8 mouse cellular contexts compared by ENCODE assay signal in genomic region chr11:116078221-116078620, GRCm38 (mm10). TPM values are rescaled to one million over a fixed set of nuclear protein-coding genes. Genes with fewer than 3 reads are reported as not detected.
DNase-seq lines count a peak whose midpoint lies in the region; ATAC-seq and TF ChIP-seq lines count a peak whose summit lies in the region.

No protein-coding gene starts in this region.

- H3K9me3 ChIP-seq in liver, embryonic 11.5 days (ENCODE audit: control insufficient read depth, low read length): no peaks in the 10 kb centered on the region
- no peaks in the 10 kb centered on the region for H3K9me3 ChIP-seq in midbrain, embryonic 16.5 days (replicated peaks; ENCODE audit: control insufficient read depth, low read length, poor library complexity, severe bottlenecking)

- H3K36me3 ChIP-seq in liver, embryonic 11.5 days (ENCODE audit: control insufficient read depth, insufficient read depth, low read length): peaks cover 26% of the 10 kb centered on the region
- peaks cover 11% of the 10 kb centered on the region; the same call in 1 of the 2 replicates for H3K36me3 ChIP-seq in midbrain, embryonic 16.5 days (ENCODE audit: control insufficient read depth, insufficient read depth, low read length)

- no peaks in the 10 kb centered on the region for H3K27me3 ChIP-seq in liver, embryonic 11.5 days (replicated peaks; ENCODE audit: control insufficient read depth, insufficient read depth, low read length)
- no peaks in the 10 kb centered on the region for H3K27me3 ChIP-seq in midbrain, embryonic 16.5 days (ENCODE audit: control insufficient read depth, insufficient read depth, low read depth, low read length)

- intact Hi-C loops in left cerebral cortex, adult 2 months (cut with DNase I): loop anchor here (2.0 kb wide), 1 partner anchor 15 kb away; no protein-coding TSS in a partner anchor

- peak overlapping the region; percentile 96 for H3K4me2 ChIP-seq in liver, embryonic 11.5 days
- H3K4me2 ChIP-seq in midbrain, embryonic 16.5 days (ENCODE audit: low read length): peak overlapping the region; percentile 47

- peaks cover 55% of the 10 kb centered on the region for H3K4me1 ChIP-seq in liver, embryonic 11.5 days (replicated peaks; ENCODE audit: control insufficient read depth, insufficient read depth, low read length)
- H3K4me1 ChIP-seq in midbrain, embryonic 16.5 days (ENCODE audit: control insufficient read depth, insufficient read depth, low read length): no peaks in the 10 kb centered on the region

- DNase-seq in left cerebral cortex, adult 2 months (ENCODE audit: extremely low spot score in 1 of 2, low spot score in 2 of 2): no peak
- DNase-seq in left cerebral cortex, adult 9 months (ENCODE audit: low spot score in 2 of 2): no peak
- DNase-seq in embryo, embryonic 11 days: peak; percentile 66
- DNase-seq in liver, embryonic 11.5 days (ENCODE audit: low spot score): peak; percentile 73
- DNase-seq in thymus, adult 18-20 months: peak; percentile 88 to 90
- no peak for DNase-seq in left cerebral cortex, adult 8-10 months (ENCODE audit: low spot score in 2 of 2)

- H3K27ac ChIP-seq in left cerebral cortex, adult 2 months: peak overlapping the region; percentile 85
- H3K27ac ChIP-seq in liver, embryonic 11.5 days (ENCODE audit: low read depth, low read length): peak overlapping the region; percentile 100
- H3K27ac ChIP-seq in midbrain, embryonic 16.5 days (ENCODE audit: low read length): no peak overlapping the region

- H3K4me3 ChIP-seq in left cerebral cortex, adult 2 months: no peak overlapping the region
- peak overlapping the region; percentile 68 for H3K4me3 ChIP-seq in liver, embryonic 11.5 days (ENCODE audit: low read depth, low read length)
- peak overlapping the region; percentile 13; the same call in 1 of the 2 replicates for H3K4me3 ChIP-seq in midbrain, embryonic 16.5 days (ENCODE audit: low read depth, low read length)

- peak; percentile 60 to 65 for ATAC-seq in hematopoietic stem cell, adult 5-6 weeks (replicated peaks in 1 of 2; ENCODE audit: insufficient read depth in 1 of 2, low FRiP score in 2 of 2, low TSS enrichment in 1 of 2, low read depth in 1 of 2, poor library complexity in 2 of 2, severe bottlenecking in 2 of 2)
- ATAC-seq in liver, embryonic 11.5 days (replicated peaks; ENCODE audit: low FRiP score): peak; percentile 37
- no peak for ATAC-seq in midbrain, embryonic 16.5 days

- WGBS in liver, embryonic 11.5 days: 8% methylated on average over 16 of the region's 16 CpGs
- WGBS in midbrain, embryonic 16.5 days: 5% methylated on average over 16 of the region's 16 CpGs

- TF ChIP-seq CTCF in left cerebral cortex, adult 2 months (IDR thresholded peaks at IDR 0.05): no peak

- peak overlapping the region; percentile 94 for H3K9ac ChIP-seq in liver, embryonic 11.5 days (ENCODE audit: low read depth, low read length)
- peak overlapping the region; percentile 60 for H3K9ac ChIP-seq in midbrain, embryonic 16.5 days (ENCODE audit: low read depth, low read length)

RNA-seq across cellular contexts. Expression of gene Unc13d, which starts 0.5 kb away (rescaled TPM):
- 1 to 10 TPM; 1.5 to 2.0 TPM for total RNA-seq in left cerebral cortex, adult 2 months (2021)
- 33.5 and 42.0 TPM in 2 replicates for total RNA-seq in hematopoietic stem cell, adult 5-6 weeks (2017)
- 44.8 and 45.3 TPM in 2 replicates for polyA plus RNA-seq in liver, embryonic 11.5 days (2014; fragmentation: Nextera tagmentation; extraction: Ambion mirVana)
- 0.78 and 0.93 TPM in 2 replicates for polyA plus RNA-seq in midbrain, embryonic 16.5 days (2015; fragmentation: Nextera tagmentation; extraction: Ambion mirVana)
- 1 to 10 TPM; 1.2 to 4.1 (median 1.7) TPM for total RNA-seq in left cerebral cortex, adult 8-10 months (2022)

RNA-seq across cellular contexts. Expression of gene Wbp2, which starts 8.6 kb away (rescaled TPM):
- 100 to 1,000 TPM; 387 to 414 TPM for total RNA-seq in left cerebral cortex, adult 2 months (2021)
- total RNA-seq in hematopoietic stem cell, adult 5-6 weeks (2017): 38.6 and 44.8 TPM in 2 replicates
- 98.8 and 105 TPM in 2 replicates for polyA plus RNA-seq in liver, embryonic 11.5 days (2014; fragmentation: Nextera tagmentation; extraction: Ambion mirVana)
- polyA plus RNA-seq in midbrain, embryonic 16.5 days (2015; fragmentation: Nextera tagmentation; extraction: Ambion mirVana): 159 and 206 TPM in 2 replicates
- total RNA-seq in left cerebral cortex, adult 8-10 months (2022): 100 to 1,000 TPM; 414 to 460 (median 438) TPM

RNA-seq across cellular contexts. Expression of gene Unk, which starts 48.1 kb away (rescaled TPM):
- 10 to 100 TPM; 22.7 to 24.6 TPM for total RNA-seq in left cerebral cortex, adult 2 months (2021)
- total RNA-seq in hematopoietic stem cell, adult 5-6 weeks (2017): 19.1 and 19.9 TPM in 2 replicates
- 28.9 and 34.1 TPM in 2 replicates for polyA plus RNA-seq in liver, embryonic 11.5 days (2014; fragmentation: Nextera tagmentation; extraction: Ambion mirVana)
- polyA plus RNA-seq in midbrain, embryonic 16.5 days (2015; fragmentation: Nextera tagmentation; extraction: Ambion mirVana): 36.4 and 36.6 TPM in 2 replicates
- 10 to 100 TPM; 23.4 to 27.7 (median 25.0) TPM for total RNA-seq in left cerebral cortex, adult 8-10 months (2022)

RNA-seq across cellular contexts. Expression of gene Trim47, which starts 48.8 kb away (rescaled TPM):
- 1 to 10 TPM; 5.2 to 8.0 TPM for total RNA-seq in left cerebral cortex, adult 2 months (2021)
- 18.2 and 21.3 TPM in 2 replicates for total RNA-seq in hematopoietic stem cell, adult 5-6 weeks (2017)
- 6.3 and 6.6 TPM in 2 replicates for polyA plus RNA-seq in liver, embryonic 11.5 days (2014; fragmentation: Nextera tagmentation; extraction: Ambion mirVana)
- 9.5 and 12.7 TPM in 2 replicates for polyA plus RNA-seq in midbrain, embryonic 16.5 days (2015; fragmentation: Nextera tagmentation; extraction: Ambion mirVana)
- total RNA-seq in left cerebral cortex, adult 8-10 months (2022): 1 to 10 TPM; 5.6 to 8.1 (median 7.0) TPM

RNA-seq across cellular contexts. Expression of gene H3f3b, which starts 50.5 kb away (rescaled TPM):
- total RNA-seq in left cerebral cortex, adult 2 months (2021): 100 to 1,000 TPM; 247 to 254 TPM
- 997 and 1,138 TPM in 2 replicates for total RNA-seq in hematopoietic stem cell, adult 5-6 weeks (2017)
- polyA plus RNA-seq in liver, embryonic 11.5 days (2014; fragmentation: Nextera tagmentation; extraction: Ambion mirVana): 1,141 and 1,182 TPM in 2 replicates
- 2,051 and 2,173 TPM in 2 replicates for polyA plus RNA-seq in midbrain, embryonic 16.5 days (2015; fragmentation: Nextera tagmentation; extraction: Ambion mirVana)
- total RNA-seq in left cerebral cortex, adult 8-10 months (2022): 100 to 1,000 TPM; 272 to 296 (median 284) TPM

Comparison
In these comparisons a context has a peak if more than half of its experiments do, and no peak if none do; other contexts are left out.
1. DNase-seq: peak in embryo, embryonic 11 days (single experiment), liver, embryonic 11.5 days (single experiment) and thymus, adult 18-20 months (2 of 2); none in left cerebral cortex, adult 2 months (0 of 2), left cerebral cortex, adult 9 months (0 of 2) and left cerebral cortex, adult 8-10 months (0 of 2).